Mouse (Mus musculus): ENCODE results near the gene Tbc1d22b. TPM values are rescaled to one million over a fixed set of nuclear protein-coding genes. Genes with fewer than 3 reads are reported as not detected.
"Not testable (repeated sequence)": the region's sequence is repeated elsewhere in the genome, so short reads cannot be mapped to it uniquely, and the experiment has no call there.

Tbc1d22b gene
- polyA plus RNA-seq, 1 experiment from 2014 or later, result 26.1 TPM

GRCm38 (mm10) chr17:29518665-29519064 lies 30.9 kb upstream of the Tbc1d22b start:
- not testable (repeated sequence) for H3K4me3 ChIP-seq (replicated peaks); H3K27me3 ChIP-seq; H3K27ac ChIP-seq; H3K36me3 ChIP-seq; H3K9me3 ChIP-seq; ATAC-seq; H3K4me2 ChIP-seq (replicated peaks); H3K4me1 ChIP-seq (replicated peaks); H3K9ac ChIP-seq (replicated peaks)
- WGBS, result 93% methylated on average over 5 of the region's 5 CpGs

DNA sequence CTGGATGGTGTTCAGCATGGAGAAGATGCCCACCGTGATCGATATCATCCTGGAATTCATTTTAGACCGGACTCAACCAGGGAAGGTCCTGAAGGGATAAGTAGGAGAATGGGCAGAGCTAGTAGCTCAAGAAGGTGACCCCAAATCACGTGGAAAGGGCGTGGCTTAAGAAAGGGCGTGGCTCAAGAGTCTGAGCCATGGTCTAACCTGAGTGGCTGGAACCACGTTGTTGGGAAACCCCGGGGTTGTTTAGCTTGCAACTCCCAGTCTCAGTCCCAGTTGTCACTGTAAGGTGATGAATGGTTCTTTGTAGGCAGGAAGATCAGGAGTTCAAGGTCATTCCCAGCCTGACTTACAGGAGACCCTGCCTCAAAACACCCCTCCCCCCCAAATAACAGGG lies 29.9 kb upstream of the Tbc1d22b start:
- H3K4me3 ChIP-seq (replicated peaks), result no peak overlapping the region
- no peaks in the 10 kb centered on the region for H3K27me3 ChIP-seq
- H3K27ac ChIP-seq, result no peak overlapping the region

GRCm38 (mm10) chr17:29525613-29526012 lies 24.0 kb upstream of the Tbc1d22b start:
- no peak overlapping the region for H3K27ac ChIP-seq
- 81% methylated on average over 2 of the region's 2 CpGs for WGBS
- no peak overlapping the region for H3K4me2 ChIP-seq (replicated peaks)
- H3K9me3 ChIP-seq, result peaks cover 13% of the 10 kb centered on the region; the same call in 1 of the 2 replicates
- H3K4me1 ChIP-seq (replicated peaks), result no peaks in the 10 kb centered on the region
- no peak overlapping the region for H3K9ac ChIP-seq (replicated peaks)
- no peak overlapping the region for H3K4me3 ChIP-seq (replicated peaks)
- no peaks in the 10 kb centered on the region for H3K27me3 ChIP-seq
- no peak for ATAC-seq
- H3K36me3 ChIP-seq, result no peaks in the 10 kb centered on the region

More for the DNA sequence above, 29.9 kb upstream of the Tbc1d22b start:
- H3K4me1 ChIP-seq (replicated peaks), result no peaks in the 10 kb centered on the region
- H3K4me2 ChIP-seq (replicated peaks), result no peak overlapping the region
- no peak overlapping the region for H3K9ac ChIP-seq (replicated peaks)
- no peak for ATAC-seq
- H3K9me3 ChIP-seq, result no peaks in the 10 kb centered on the region
- no peaks in the 10 kb centered on the region for H3K36me3 ChIP-seq
- WGBS, result 78% methylated on average over 8 of the region's 8 CpGs

- no peak for ATAC-seq
- no peak overlapping the region for H3K4me3 ChIP-seq (replicated peaks)
- no peaks in the 10 kb centered on the region for H3K27me3 ChIP-seq
- H3K9me3 ChIP-seq, result peaks cover 13% of the 10 kb centered on the region; the same call in 1 of the 2 replicates
- no peak overlapping the region for H3K27ac ChIP-seq
- H3K9ac ChIP-seq (replicated peaks), result no peak overlapping the region
- no peak overlapping the region for H3K4me2 ChIP-seq (replicated peaks)
- 89% methylated on average over 8 of the region's 8 CpGs for WGBS
- H3K4me1 ChIP-seq (replicated peaks), result 0 out of 2 replicates have a peak, but pooled peaks cover 3% of the 10 kb centered on the region
- H3K36me3 ChIP-seq, result no peaks in the 10 kb centered on the region
Measured at GRCm38 (mm10) chr17:29528568-29529187, 20.9 kb upstream of the Tbc1d22b start.

- ATAC-seq, result no peak
- no peaks in the 10 kb centered on the region for H3K27me3 ChIP-seq
- no peaks in the 10 kb centered on the region for H3K36me3 ChIP-seq
- H3K9me3 ChIP-seq, result 0 out of 2 replicates have a peak, but pooled peaks cover 10% of the 10 kb centered on the region
- no peak overlapping the region for H3K27ac ChIP-seq
- no peak overlapping the region for H3K9ac ChIP-seq (replicated peaks)
- H3K4me2 ChIP-seq (replicated peaks), result no peak overlapping the region
- 81% methylated on average over 6 of the region's 6 CpGs for WGBS
- H3K4me1 ChIP-seq (replicated peaks), result 0 out of 2 replicates have a peak, but pooled peaks cover 3% of the 10 kb centered on the region
- no peak overlapping the region for H3K4me3 ChIP-seq (replicated peaks)
Measured at GRCm38 (mm10) chr17:29530508-29530907, 19.1 kb upstream of the Tbc1d22b start.

DNA sequence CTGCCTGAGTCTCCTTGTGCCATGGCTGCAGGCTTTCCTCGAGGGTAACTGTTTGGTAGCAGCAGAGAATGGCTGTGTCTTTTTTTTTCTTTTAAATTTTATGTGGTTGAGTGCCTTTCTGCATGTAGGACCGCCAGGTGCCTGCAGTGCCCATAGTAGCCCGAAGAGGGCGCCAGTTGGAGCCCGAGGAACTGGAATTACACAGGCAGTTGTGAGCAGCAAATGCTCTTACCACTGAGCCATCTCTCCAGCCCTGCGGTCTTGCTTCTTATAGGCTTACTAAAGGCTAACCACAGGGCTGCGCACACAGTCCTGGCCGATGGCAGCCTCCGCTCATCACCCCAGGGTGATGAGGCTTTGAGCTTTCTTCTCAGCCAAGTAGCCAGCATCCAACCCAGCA lies 18.3 kb upstream of the Tbc1d22b start:
- H3K4me3 ChIP-seq (replicated peaks), result no peak overlapping the region
- no peak overlapping the region for H3K4me2 ChIP-seq (replicated peaks)
- H3K27me3 ChIP-seq, result no peaks in the 10 kb centered on the region
- H3K4me1 ChIP-seq (replicated peaks), result 0 out of 2 replicates have a peak, but pooled peaks cover 3% of the 10 kb centered on the region
- no peak overlapping the region for H3K9ac ChIP-seq (replicated peaks)
- 75% methylated on average over 9 of the region's 9 CpGs for WGBS
- H3K27ac ChIP-seq, result no peak overlapping the region
- H3K36me3 ChIP-seq, result no peaks in the 10 kb centered on the region
- no peak for ATAC-seq
- H3K9me3 ChIP-seq, result 0 out of 2 replicates have a peak, but pooled peaks cover 3% of the 10 kb centered on the region

DNA sequence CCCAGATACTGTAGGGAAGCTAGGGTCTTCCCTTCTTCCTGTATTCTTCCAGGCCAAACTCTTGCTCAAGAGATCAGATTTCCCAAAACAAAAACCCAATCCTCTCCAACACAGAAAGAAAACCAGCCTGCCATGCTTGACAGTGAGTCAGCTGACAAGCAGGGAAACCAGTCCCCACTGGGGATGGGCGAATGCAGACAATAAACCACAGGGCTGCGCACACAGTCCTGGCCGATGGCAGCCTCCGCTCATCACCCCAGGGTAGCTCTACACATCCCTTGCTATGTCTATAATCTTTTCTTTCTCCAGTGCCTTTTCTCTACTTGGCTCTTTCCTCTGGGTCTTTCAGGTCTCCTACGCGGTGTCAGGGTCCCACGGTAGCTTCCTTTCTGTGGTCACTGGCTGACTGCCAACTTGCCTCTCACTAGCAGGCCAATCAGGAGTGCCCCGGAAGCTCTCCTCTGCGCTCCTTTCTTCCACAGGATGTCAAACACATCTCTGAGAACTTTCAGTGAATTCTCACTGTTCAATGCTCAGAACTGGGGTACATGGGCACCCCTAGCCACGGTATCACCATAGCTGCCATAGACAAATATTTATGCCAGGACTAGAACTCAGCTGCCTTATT lies 17.7 kb upstream of the Tbc1d22b start:
- H3K9me3 ChIP-seq, result 0 out of 2 replicates have a peak, but pooled peaks cover 3% of the 10 kb centered on the region
- H3K4me1 ChIP-seq (replicated peaks), result 0 out of 2 replicates have a peak, but pooled peaks cover 3% of the 10 kb centered on the region
- 67% methylated on average over 10 of the region's 10 CpGs for WGBS
- H3K36me3 ChIP-seq, result no peaks in the 10 kb centered on the region
- H3K27ac ChIP-seq, result no peak overlapping the region
- H3K27me3 ChIP-seq, result no peaks in the 10 kb centered on the region
- H3K4me3 ChIP-seq (replicated peaks), result no peak overlapping the region
- ATAC-seq, result no peak
- H3K9ac ChIP-seq (replicated peaks), result no peak overlapping the region
- H3K4me2 ChIP-seq (replicated peaks), result no peak overlapping the region

- H3K9ac ChIP-seq (replicated peaks), result no peak overlapping the region
- no peaks in the 10 kb centered on the region for H3K36me3 ChIP-seq
- no peaks in the 10 kb centered on the region for H3K27me3 ChIP-seq
- no peak overlapping the region for H3K27ac ChIP-seq
- 93% methylated on average over 11 of the region's 11 CpGs for WGBS
- no peak overlapping the region for H3K4me2 ChIP-seq (replicated peaks)
- no peak overlapping the region for H3K4me3 ChIP-seq (replicated peaks)
- 0 out of 2 replicates have a peak, but pooled peaks cover 3% of the 10 kb centered on the region for H3K4me1 ChIP-seq (replicated peaks)
- ATAC-seq, result no peak
- no peaks in the 10 kb centered on the region for H3K9me3 ChIP-seq
Measured at GRCm38 (mm10) chr17:29533866-29534265, 15.7 kb upstream of the Tbc1d22b start.

GRCm38 (mm10) chr17:29540426-29540825 lies 9.2 kb upstream of the Tbc1d22b start:
- H3K9me3 ChIP-seq, result no peaks in the 10 kb centered on the region
- no peak overlapping the region for H3K27ac ChIP-seq
- no peak overlapping the region for H3K4me2 ChIP-seq (replicated peaks)
- no peaks in the 10 kb centered on the region for H3K27me3 ChIP-seq
- no peak for ATAC-seq
- H3K9ac ChIP-seq (replicated peaks), result no peak overlapping the region
- H3K4me1 ChIP-seq (replicated peaks), result no peaks in the 10 kb centered on the region
- H3K4me3 ChIP-seq (replicated peaks), result no peak overlapping the region
- no peaks in the 10 kb centered on the region for H3K36me3 ChIP-seq
- 91% methylated on average over 8 of the region's 8 CpGs for WGBS

- 81% methylated on average over 14 of the region's 14 CpGs for WGBS
- H3K36me3 ChIP-seq, result no peaks in the 10 kb centered on the region
- H3K4me1 ChIP-seq (replicated peaks), result no peaks in the 10 kb centered on the region
- no peak overlapping the region for H3K4me3 ChIP-seq (replicated peaks)
- no peak for ATAC-seq
- no peak overlapping the region for H3K9ac ChIP-seq (replicated peaks)
- no peak overlapping the region for H3K27ac ChIP-seq
- H3K4me2 ChIP-seq (replicated peaks), result no peak overlapping the region
- H3K27me3 ChIP-seq, result no peaks in the 10 kb centered on the region
- no peaks in the 10 kb centered on the region for H3K9me3 ChIP-seq
Measured at GRCm38 (mm10) chr17:29541419-29541818, 8.2 kb upstream of the Tbc1d22b start.

DNA sequence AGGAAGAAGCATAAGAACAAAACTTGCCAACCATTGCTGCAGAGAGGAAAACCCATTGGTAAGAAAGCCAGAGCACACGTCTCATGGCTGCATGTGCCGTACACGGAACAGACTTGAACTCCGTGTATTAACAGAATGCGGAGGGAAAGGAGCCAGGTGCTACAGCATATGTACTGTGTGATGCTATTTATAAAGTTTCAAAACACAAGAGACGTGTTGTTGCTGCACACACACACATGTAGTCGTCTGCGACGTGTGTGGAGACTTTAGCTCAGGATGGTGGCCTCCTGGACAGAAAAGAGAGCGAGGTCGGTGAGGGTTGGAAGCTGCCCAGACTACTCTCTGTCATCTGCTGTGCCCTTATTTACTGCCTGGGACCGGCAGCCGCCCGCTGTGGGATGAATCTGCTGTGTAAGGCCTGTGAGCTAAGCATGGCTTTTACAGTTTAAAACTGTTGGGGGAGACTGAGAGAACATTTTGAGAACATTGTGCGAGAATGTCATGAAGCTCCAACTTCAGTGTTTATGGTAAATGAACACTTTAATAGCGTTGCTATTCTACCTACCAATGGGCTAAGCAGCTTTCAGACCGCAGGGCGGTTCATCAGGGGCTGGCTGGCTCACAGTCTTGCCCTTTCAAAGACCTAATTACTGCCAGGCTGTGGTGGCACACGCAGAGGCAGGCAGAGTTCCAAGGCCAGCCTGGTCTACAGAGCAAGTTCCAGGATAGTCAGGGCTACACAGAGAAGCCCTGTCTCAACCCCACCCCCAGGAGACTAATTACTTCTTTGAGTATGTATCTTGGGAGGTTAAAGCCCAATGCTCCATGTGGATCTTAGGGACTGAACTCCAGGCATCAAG lies 6.5 kb upstream of the Tbc1d22b start:
- WGBS, result 91% methylated on average over 19 of the region's 19 CpGs
- ATAC-seq, result no peak
- Histone ChIP-seq H3K36me3 (no peaks in the 10 kb centered on the region), H3K9me3 (no peaks in the 10 kb centered on the region), H3K4me2 (replicated peaks) (no peak overlapping the region), H3K4me1 (replicated peaks) (no peaks in the 10 kb centered on the region), H3K27ac (no peak overlapping the region), H3K9ac (replicated peaks) (no peak overlapping the region), H3K4me3 (replicated peaks) (no peak overlapping the region), H3K27me3 (0 out of 2 replicates have a peak, but pooled peaks cover 2% of the 10 kb centered on the region)

DNA sequence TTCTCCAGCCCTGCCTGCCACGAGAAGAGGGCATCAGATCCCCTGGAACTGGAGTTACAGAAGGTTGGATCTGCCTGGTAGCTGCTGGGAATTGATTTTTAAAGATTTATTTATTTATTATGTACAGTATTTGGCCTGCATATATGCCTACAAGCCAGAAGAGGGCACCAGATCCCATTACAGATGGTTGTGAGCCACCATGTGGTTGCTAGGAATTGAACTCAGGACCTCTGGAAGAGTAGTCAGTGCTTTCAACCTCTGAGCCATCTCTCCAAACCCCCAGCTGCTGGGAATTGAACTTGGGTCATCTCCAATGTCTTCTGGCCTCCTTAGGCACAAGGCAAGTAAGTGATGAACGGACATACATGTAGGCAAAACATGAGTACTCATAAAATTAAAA lies 5.5 kb upstream of the Tbc1d22b start:
- H3K36me3 ChIP-seq, result no peaks in the 10 kb centered on the region
- H3K4me2 ChIP-seq (replicated peaks), result no peak overlapping the region
- no peak for ATAC-seq
- H3K27ac ChIP-seq, result no peak overlapping the region
- H3K27me3 ChIP-seq, result 0 out of 2 replicates have a peak, but pooled peaks cover 2% of the 10 kb centered on the region
- H3K4me3 ChIP-seq (replicated peaks), result no peak overlapping the region
- H3K4me1 ChIP-seq (replicated peaks), result no peaks in the 10 kb centered on the region
- H3K9ac ChIP-seq (replicated peaks), result no peak overlapping the region
- 81% methylated on average over 2 of the region's 2 CpGs for WGBS
- H3K9me3 ChIP-seq, result no peaks in the 10 kb centered on the region

Measured in midbrain, embryonic 13.5 days (tissue).